Mouse (Mus musculus) ES-E14 (cell line): ENCODE measurements around the gene Cntnap5a. TPM values are rescaled to one million over a fixed set of nuclear protein-coding genes. Genes with fewer than 3 reads are reported as not detected.

Experiments
- DNase-seq: peaks from one replicate; pipeline ENCODE4 v3.0.0-alpha.2; 2013; ENCODE audit warnings: low read depth, low spot score
- H3K27ac ChIP-seq: 2 replicates; pipeline ENCODE4 v1.5.1; 2012; ENCODE audit warnings: low read depth, mild to moderate bottlenecking, low read length, moderate library complexity, mixed read lengths; ENCODE audit not compliant: poor library complexity, insufficient read depth, severe bottlenecking
- H3K36me3 ChIP-seq: 2 replicates; pipeline ENCODE4 v1.6.1; 2012; ENCODE audit warnings: mild to moderate bottlenecking, low read length, moderate library complexity, mixed read lengths; ENCODE audit not compliant: control insufficient read depth, poor library complexity, insufficient read depth, severe bottlenecking
- H3K4me1 ChIP-seq, 2 experiments: fragments of 150-350 bp in 1 of 2; sonication (generic) in 1 of 2; 2 replicates each; pipeline ENCODE4 v1.6.1; 2012; ENCODE audit warnings: low read length in 2 of 2, mild to moderate bottlenecking in 1 of 2, mixed read lengths in 1 of 2; ENCODE audit not compliant: control insufficient read depth in 2 of 2, insufficient read depth in 2 of 2, poor library complexity in 1 of 2
- H3K4me3 ChIP-seq, 2 experiments: fragments of 150-350 bp in 1 of 2; sonication (generic) in 1 of 2; 2 replicates each; pipeline ENCODE4 v1.5.1; 2012; ENCODE audit warnings: low read length in 2 of 2, low read depth in 1 of 2, mild to moderate bottlenecking in 1 of 2, mixed read lengths in 1 of 2; ENCODE audit not compliant: insufficient read depth in 1 of 2, poor library complexity in 1 of 2, severe bottlenecking in 1 of 2
- H3K9ac ChIP-seq: 2 replicates; pipeline ENCODE4 v1.6.1; 2012; ENCODE audit warnings: low read depth, mild to moderate bottlenecking, low read length, mixed read lengths; ENCODE audit not compliant: poor library complexity, insufficient read depth, severe bottlenecking
- H3K9me3 ChIP-seq: fragments of 150-350 bp; sonication (generic); 2 replicates; pipeline ENCODE4 v1.6.1; 2012; ENCODE audit warnings: low read depth, mild to moderate bottlenecking, low read length; ENCODE audit not compliant: control insufficient read depth, insufficient read depth
- CHD2 ChIP-seq: IDR thresholded peaks from 2 replicates; pipeline ENCODE4 v1.6.1; 2014; ENCODE audit warnings: mild to moderate bottlenecking, low read depth, low read length, inconsistent platforms
- HCFC1 ChIP-seq: IDR thresholded peaks from 2 replicates; pipeline ENCODE4 v1.6.1; 2012; ENCODE audit warnings: low read length, inconsistent platforms, borderline replicate concordance; ENCODE audit not compliant: insufficient read depth
- MAFK ChIP-seq: IDR thresholded peaks from 2 replicates; pipeline ENCODE4 v1.6.1; 2014; ENCODE audit warnings: mild to moderate bottlenecking, low read depth, low read length, inconsistent platforms; ENCODE audit not compliant: insufficient read depth
- ZC3H11A ChIP-seq: IDR thresholded peaks from 2 replicates; pipeline ENCODE4 v1.6.1; 2012; ENCODE audit warnings: low read depth, mild to moderate bottlenecking, inconsistent platforms, low read length, borderline replicate concordance
- ZNF384 ChIP-seq: IDR thresholded peaks from 2 replicates; pipeline ENCODE4 v1.6.1; 2012; ENCODE audit warnings: low read depth, low read length, inconsistent platforms
- in situ Hi-C, 2 experiments: fragments of 600-800 bp; cut with MboI; formaldehyde crosslinking; loops; one replicate each; pipeline ENCODE4 v1.15.1; 2025; ENCODE audit warnings: low sequenced_read_pairs in 2 of 2, inconsistent platforms in 1 of 2; ENCODE audit not compliant: unreplicated experiment in 2 of 2
- total RNA-seq: library from RNA; depleted of rRNA; stranded (reverse); fragments of 300-350 nt; gene quantifications from 2 replicates; pipeline ENCODE4 v1.2.3, GENCODE M21; 2012

Cntnap5a gene
- total RNA-seq, 1 experiment: not detected

DNA sequence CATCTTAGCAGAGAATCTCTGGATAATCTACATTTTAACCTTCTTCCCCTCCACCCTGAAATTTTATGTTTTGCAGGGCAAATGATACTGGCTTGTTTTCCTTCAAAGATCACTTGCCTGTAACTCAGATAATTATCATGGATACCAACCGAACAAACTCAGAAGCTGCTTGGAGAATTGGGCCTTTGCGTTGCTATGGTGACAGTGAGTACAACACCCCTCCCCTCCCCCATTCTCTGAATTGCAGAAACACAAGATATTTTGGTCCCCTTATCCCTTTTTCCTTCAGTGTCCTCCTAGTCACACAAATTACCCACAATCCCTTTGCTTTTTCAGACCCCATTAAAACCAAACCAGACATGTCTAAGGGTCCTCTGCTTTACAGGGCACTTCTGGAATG is 743.8 kb downstream of the Cntnap5a start:
- Histone ChIP-seq H3K4me3 (no peak overlapping the region), H3K9ac (no peak overlapping the region), H3K4me1 (no peaks in the 10 kb centered on the region), H3K27ac (no peak overlapping the region), H3K9me3 (no peaks in the 10 kb centered on the region), H3K36me3 (no peaks in the 10 kb centered on the region)
- TF ChIP-seq ZC3H11A (no peak), HCFC1 (no peak), ZNF384 (no peak), MAFK (no peak), CHD2 (no peak)
- in situ Hi-C loops: no loop called here
- DNase-seq: no peak

DNA sequence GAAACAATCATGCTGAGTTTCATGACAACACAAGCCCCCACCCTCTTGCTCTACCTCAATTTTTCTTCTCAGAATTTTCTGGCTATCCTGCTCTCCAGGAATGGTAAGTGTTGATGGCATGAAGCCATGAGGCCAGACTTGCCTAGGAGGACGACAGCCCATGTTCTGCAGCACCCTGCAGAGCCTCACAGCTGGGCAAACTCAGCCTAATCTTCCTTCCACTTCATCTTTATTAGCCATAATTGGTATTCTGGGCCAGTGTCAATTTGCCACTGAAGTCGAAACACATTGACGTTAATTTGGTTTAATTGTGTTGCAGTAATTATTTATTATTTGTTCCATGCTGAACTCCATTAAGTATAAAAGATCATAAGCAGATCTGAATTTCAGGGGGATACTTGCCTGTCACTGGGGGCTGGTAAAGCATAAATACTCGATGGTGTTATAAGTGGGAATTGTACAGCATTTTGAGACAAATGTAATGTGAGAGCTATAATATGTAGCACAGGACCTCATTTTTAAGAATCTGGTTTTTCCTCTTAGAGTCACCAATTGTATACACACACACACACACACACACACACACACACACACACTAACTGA is 770.7 kb downstream of the Cntnap5a start:
- TF ChIP-seq MAFK: no peak
- no peak for TF ChIP-seq CHD2
- no peak for TF ChIP-seq ZNF384
- TF ChIP-seq ZC3H11A: no peak
- no peak for TF ChIP-seq HCFC1
- Histone ChIP-seq H3K9ac (no peak overlapping the region), H3K27ac (no peak overlapping the region), H3K4me3 (no peak overlapping the region), H3K4me1 (no peaks in the 10 kb centered on the region), H3K9me3 (no peaks in the 10 kb centered on the region), H3K36me3 (no peaks in the 10 kb centered on the region)
- no peak for DNase-seq
- in situ Hi-C loops: no loop called here

DNA sequence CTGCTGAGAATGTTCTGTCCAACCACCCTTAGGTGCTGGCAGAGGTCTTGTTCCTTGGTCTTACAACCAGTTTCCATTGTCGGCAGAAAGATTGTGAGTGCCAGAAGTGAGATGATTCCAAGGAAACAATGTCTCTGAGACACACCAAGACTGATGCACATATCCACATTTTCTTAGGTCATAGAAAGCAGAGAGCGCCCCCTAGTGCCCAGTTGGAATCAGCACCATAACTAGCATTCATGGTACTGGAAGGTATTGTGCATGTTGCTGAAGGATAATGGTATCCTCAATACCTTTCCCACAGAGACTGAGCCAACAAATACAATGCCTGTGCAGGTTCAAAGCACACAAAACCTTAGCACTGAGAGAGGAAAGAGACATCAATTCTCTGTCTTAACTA is 793.1 kb downstream of the Cntnap5a start:
- peak; percentile 51 for DNase-seq
- Histone ChIP-seq H3K36me3 (no peaks in the 10 kb centered on the region), H3K4me3 (no peak overlapping the region), H3K27ac (no peak overlapping the region), H3K4me1 (no peaks in the 10 kb centered on the region), H3K9ac (no peak overlapping the region), H3K9me3 (no peaks in the 10 kb centered on the region)
- TF ChIP-seq ZC3H11A (peak; percentile 50; the same call in 1 of the 2 replicates), MAFK (no peak), CHD2 (no peak)
- in situ Hi-C loops: no loop called here

DNA sequence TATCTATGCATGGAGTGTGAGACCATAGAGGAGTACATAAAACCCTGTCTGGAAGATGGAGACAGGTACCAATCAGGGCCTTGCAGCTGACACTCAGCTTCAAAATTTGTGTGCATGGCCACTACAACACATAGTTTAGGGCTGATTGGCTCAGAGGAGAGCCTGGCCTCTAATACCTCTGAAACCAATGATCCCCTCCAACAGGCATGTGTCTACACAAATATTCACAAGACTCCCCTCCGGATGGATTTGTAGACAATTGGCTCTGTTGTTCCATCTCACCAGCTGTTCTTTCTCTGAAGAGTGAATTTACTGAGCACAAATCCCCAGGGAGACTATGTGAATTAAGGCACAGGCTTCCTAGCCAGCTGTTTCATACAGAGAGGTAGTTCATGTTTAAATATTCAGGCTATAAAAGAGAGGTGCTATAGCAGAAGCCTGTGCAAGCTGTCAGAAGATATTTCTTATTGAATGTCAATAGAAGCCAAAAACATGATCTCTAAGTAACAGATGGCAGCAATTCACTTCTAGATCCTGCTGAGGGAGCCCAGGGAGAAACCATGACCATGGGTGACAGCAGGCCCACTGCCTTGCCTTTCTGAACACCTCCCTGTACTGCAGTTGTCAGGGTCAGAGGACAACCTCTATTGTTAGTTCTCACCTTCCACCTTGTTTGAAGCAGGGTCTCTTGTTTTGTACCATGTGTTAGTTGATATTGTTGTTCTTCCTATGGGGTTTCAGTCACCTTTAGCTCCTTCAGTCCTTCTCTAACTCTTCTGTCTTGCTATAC is 804.4 kb downstream of the Cntnap5a start:
- H3K4me3 ChIP-seq: no peak overlapping the region
- H3K27ac ChIP-seq: no peak overlapping the region
- no peak for DNase-seq
- in situ Hi-C loops: no loop called here
- no peaks in the 10 kb centered on the region for H3K4me1 ChIP-seq
- H3K9ac ChIP-seq: no peak overlapping the region
- H3K36me3 ChIP-seq: no peaks in the 10 kb centered on the region
- no peaks in the 10 kb centered on the region for H3K9me3 ChIP-seq
- no peak for TF ChIP-seq ZNF384
- no peak for TF ChIP-seq CHD2
- no peak for TF ChIP-seq HCFC1
- TF ChIP-seq ZC3H11A: no peak
- no peak for TF ChIP-seq MAFK
